Mouse (Mus musculus) bone marrow, adult 2 months (tissue): ENCODE data around the gene Arl4c.

ENCODE experiments used
- CTCF ChIP-seq: fragments of 200-500 bp; IDR thresholded peaks from 2 replicates; pipeline ENCODE4 v1.5.1; 2011; ENCODE audit warnings: low read length, control low read depth; ENCODE audit not compliant: control insufficient read depth, insufficient read depth
- POLR2A ChIP-seq: fragments of 200-500 bp; IDR thresholded peaks from 2 replicates; pipeline ENCODE4 v1.6.1; 2011; ENCODE audit warnings: low read depth, mild to moderate bottlenecking, control low read depth, low read length, borderline replicate concordance; ENCODE audit not compliant: control insufficient read depth

- TF ChIP-seq CTCF (no peak), POLR2A (no peak)
These were observed 37.4 kb downstream of the Arl4c start for GRCm38 (mm10) chr1:88664623-88665022.
